11 mouse cellular contexts compared by ENCODE assay signal in the genomic region with DNA sequence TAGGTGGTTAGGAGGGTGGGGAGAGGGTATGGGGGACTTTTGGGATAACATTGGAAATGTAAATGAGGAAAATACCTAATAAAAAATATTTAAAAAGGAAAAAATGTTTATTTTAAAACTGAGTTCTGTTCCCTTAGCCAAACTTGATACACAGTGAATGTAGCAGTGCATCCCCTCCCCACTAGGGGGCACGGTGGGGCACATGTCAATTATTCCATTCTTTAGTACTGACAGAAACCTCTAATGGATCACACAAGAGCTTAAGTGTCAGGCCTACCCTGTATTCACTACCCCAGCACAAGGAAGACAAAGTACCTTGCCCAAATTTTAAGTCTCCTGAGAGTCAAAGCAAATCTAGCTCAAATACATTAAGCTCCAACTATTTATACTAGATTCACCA. TPM values are rescaled to one million over a fixed set of nuclear protein-coding genes. Genes with fewer than 3 reads are reported as not detected.
DNase-seq lines count a peak whose midpoint lies in the region; ATAC-seq and TF ChIP-seq lines count a peak whose summit lies in the region.
"Had no signal": no experiment of that assay in that cellular context is flagged by ENCODE, and none has a peak within 500 bp of the region (broad histone marks: within the 10 kb centered on the region; RNA-seq: fewer than 3 reads in every experiment).

No protein-coding gene starts in this region.

- peak; percentile 59 for TF ChIP-seq CTCF in hindbrain, postnatal 0 days (IDR thresholded peaks at IDR 0.05; ENCODE audit: low read depth)
- TF ChIP-seq CTCF in liver, adult 2 months (IDR thresholded peaks at IDR 0.05; ENCODE audit: low read depth, low read length), result peak; percentile 72

- H3K27ac ChIP-seq in hindbrain, postnatal 0 days, result no peak overlapping the region
- H3K27ac ChIP-seq in liver, adult 2 months (replicated peaks; ENCODE audit: insufficient read depth, low read depth, low read length), result no peak overlapping the region

- no peaks in the 10 kb centered on the region for H3K79me2 ChIP-seq in liver, adult 2 months (ENCODE audit: control insufficient read depth, insufficient read depth, low read length)

- H3K36me3 ChIP-seq in hindbrain, postnatal 0 days (ENCODE audit: insufficient read depth, low read length), result no peaks in the 10 kb centered on the region
- no peaks in the 10 kb centered on the region for H3K36me3 ChIP-seq in liver, adult 2 months (ENCODE audit: control insufficient read depth, insufficient read depth, low read length)
- no peaks in the 10 kb centered on the region for H3K36me3 ChIP-seq in splenic B cell, adult 2 months (ENCODE audit: control insufficient read depth, insufficient read depth, low read length, poor library complexity, severe bottlenecking)

- no peak overlapping the region for H3K9ac ChIP-seq in hindbrain, postnatal 0 days (replicated peaks; ENCODE audit: low read length)
- H3K9ac ChIP-seq in liver, adult 2 months (ENCODE audit: low read depth, low read length), result no peak overlapping the region

- no peaks in the 10 kb centered on the region for H3K27me3 ChIP-seq in hindbrain, postnatal 0 days (ENCODE audit: insufficient read depth, low read length)
- no peaks in the 10 kb centered on the region for H3K27me3 ChIP-seq in liver, adult 2 months (ENCODE audit: control insufficient read depth, insufficient read depth, low read length)
- no peaks in the 10 kb centered on the region for H3K27me3 ChIP-seq in splenic B cell, adult 2 months (ENCODE audit: control insufficient read depth, insufficient read depth, low read length, poor library complexity, severe bottlenecking)
- H3K27me3 ChIP-seq: megakaryocyte, embryonic 14.5 days had no signal

- H3K9me3 ChIP-seq in hindbrain, postnatal 0 days (ENCODE audit: low read length), result no peaks in the 10 kb centered on the region
- H3K9me3 ChIP-seq: megakaryocyte, embryonic 14.5 days had no signal

- no peak for ATAC-seq in cerebellum, adult (ENCODE audit: insufficient number of reproducible peaks, low FRiP score, low TSS enrichment)
- ATAC-seq in hindbrain, postnatal 0 days, result no peak

- TF ChIP-seq POLR2A in liver, adult 2 months (IDR thresholded peaks at IDR 0.05; ENCODE audit: extremely low read depth, insufficient read depth, low read length), result no peak

- no peaks in the 10 kb centered on the region for H3K4me1 ChIP-seq in hindbrain, postnatal 0 days (ENCODE audit: insufficient read depth, low read length)
- H3K4me1 ChIP-seq in liver, adult 2 months (ENCODE audit: control insufficient read depth, insufficient read depth, low read length), result no peaks in the 10 kb centered on the region
- H3K4me1 ChIP-seq: megakaryocyte, embryonic 14.5 days had no signal

- DNase-seq in cerebellum, adult 11 months, result peak; percentile 5
- DNase-seq in ovary, postnatal 10 days (ENCODE audit: low spot score), result peak; percentile 13
- no peak for DNase-seq in ovary, adult 18-20 months (ENCODE audit: low spot score)
- DNase-seq in cerebellum, adult 9-10 months, result peak; percentile 13
- no peak for DNase-seq in hindbrain, postnatal 0 days (ENCODE audit: low spot score)
- DNase-seq in liver, adult 2 months (ENCODE audit: extremely low read depth, low read depth, low spot score), result peak; percentile 27
- peak; percentile 14 for DNase-seq in splenic B cell, adult 2 months (ENCODE audit: low read depth, low spot score)

- no peak overlapping the region for H3K4me3 ChIP-seq in hindbrain, postnatal 0 days (ENCODE audit: low read length)
- no peak overlapping the region for H3K4me3 ChIP-seq in liver, adult 2 months (ENCODE audit: insufficient read depth, low read depth, low read length)
- H3K4me3 ChIP-seq: megakaryocyte, embryonic 14.5 days had no signal

- WGBS in hindbrain, postnatal 0 days, result 11% methylated on average over 1 of the region's 1 CpGs
- 17% methylated on average over 1 of the region's 1 CpGs for WGBS in liver, adult 2 months

- H3K4me2 ChIP-seq in hindbrain, postnatal 0 days (ENCODE audit: low read depth, low read length), result no peak overlapping the region

RNA-seq across cellular contexts. Expression of gene Fbxw18, which starts 17.2 kb away (rescaled TPM):
- 0.29 TPM in 1 of 2 replicates, not detected in the other for total RNA-seq in hindbrain, postnatal 0 days (2014; rRNA removed)
- 0.11 and 0.19 TPM in 2 replicates for polyA plus RNA-seq in hindbrain, postnatal 0 days (2015; fragmentation: Nextera tagmentation; extraction: Ambion mirVana)
- not detected in 2 replicates for total RNA-seq in liver, adult 2 months (2014; rRNA removed)
- not detected in 2 replicates for polyA plus RNA-seq in liver, adult 2 months (2012; rRNA removed)
- polyA plus RNA-seq: C2C12 had no signal

RNA-seq across cellular contexts. Expression of gene Fbxw25, which starts 20.8 kb away (rescaled TPM):
- total RNA-seq in hindbrain, postnatal 0 days (2014; rRNA removed), result 0.16 TPM in 1 of 2 replicates, not detected in the other
- polyA plus RNA-seq in hindbrain, postnatal 0 days (2015; fragmentation: Nextera tagmentation; extraction: Ambion mirVana), result not detected in 2 replicates
- not detected in 2 replicates for total RNA-seq in liver, adult 2 months (2014; rRNA removed)
- not detected in 2 replicates for polyA plus RNA-seq in liver, adult 2 months (2012; rRNA removed)
- polyA plus RNA-seq: C2C12; gonadal fat pad, adult 2 months had no signal

RNA-seq across cellular contexts. Expression of gene Fbxw24, which starts 59.4 kb away (rescaled TPM):
- not detected in 2 replicates for total RNA-seq in hindbrain, postnatal 0 days (2014; rRNA removed)
- not detected in 2 replicates for polyA plus RNA-seq in hindbrain, postnatal 0 days (2015; fragmentation: Nextera tagmentation; extraction: Ambion mirVana)
- not detected in 2 replicates for total RNA-seq in liver, adult 2 months (2014; rRNA removed)
- polyA plus RNA-seq in liver, adult 2 months (2012; rRNA removed), result not detected in 2 replicates
- polyA plus RNA-seq: C2C12 had no signal

Comparison
In these comparisons a context has a peak if more than half of its experiments do, and no peak if none do; other contexts are left out.
1. DNase-seq: peak in cerebellum, adult 11 months (single experiment), ovary, postnatal 10 days (single experiment), cerebellum, adult 9-10 months (single experiment), liver, adult 2 months (single experiment) and splenic B cell, adult 2 months (single experiment); none in ovary, adult 18-20 months (single experiment) and hindbrain, postnatal 0 days (single experiment).